Mouse (Mus musculus): ENCODE measurements at regions not wholly inside any gene's neighbourhood (a gene's known extent, or its start where the extent isn't known, plus 50 kb on each side); places are given as distances from the start of the nearest gene placed in this dataset.
A peak's percentile ranks its signal among the peaks of the same experiment; 100 is the strongest.

GRCm38 (mm10) chr19:6649885-6650284, 107.1 kb upstream of the Slc22a12 start:
- H3K4me1 ChIP-seq (ENCODE audit: control insufficient read depth, insufficient read depth, low read length), result peaks cover 7% of the 10 kb centered on the region; the same call in 1 of the 2 replicates
- no peak overlapping the region for H3K4me2 ChIP-seq (ENCODE audit: low read depth, low read length)
- H3K27ac ChIP-seq (ENCODE audit: low read length), result no peak overlapping the region
- no peaks in the 10 kb centered on the region for H3K27me3 ChIP-seq (replicated peaks; ENCODE audit: control insufficient read depth, insufficient read depth, low read length)
- no peaks in the 10 kb centered on the region for H3K36me3 ChIP-seq (ENCODE audit: control insufficient read depth, insufficient read depth, low read length)
- no peak overlapping the region for H3K4me3 ChIP-seq (ENCODE audit: low read length)
- ATAC-seq, result no peak
- H3K9ac ChIP-seq (ENCODE audit: low read depth, low read length), result no peak overlapping the region
- WGBS, result 90% methylated on average over 4 of the region's 4 CpGs
- H3K9me3 ChIP-seq (ENCODE audit: control insufficient read depth, low read length), result no peaks in the 10 kb centered on the region

GRCm38 (mm10) chr19:6647686-6648085, 104.9 kb upstream of the Slc22a12 start:
- H3K27me3 ChIP-seq (replicated peaks; ENCODE audit: control insufficient read depth, insufficient read depth, low read length), result peaks cover 9% of the 10 kb centered on the region
- no peaks in the 10 kb centered on the region for H3K36me3 ChIP-seq (ENCODE audit: control insufficient read depth, insufficient read depth, low read length)
- no peak overlapping the region for H3K9ac ChIP-seq (ENCODE audit: low read depth, low read length)
- peaks cover 7% of the 10 kb centered on the region; the same call in 1 of the 2 replicates for H3K4me1 ChIP-seq (ENCODE audit: control insufficient read depth, insufficient read depth, low read length)
- no peak for ATAC-seq
- H3K4me2 ChIP-seq (ENCODE audit: low read depth, low read length), result no peak overlapping the region
- H3K4me3 ChIP-seq (ENCODE audit: low read length), result no peak overlapping the region
- 83% methylated on average over 4 of the region's 4 CpGs for WGBS
- no peaks in the 10 kb centered on the region for H3K9me3 ChIP-seq (ENCODE audit: control insufficient read depth, low read length)
- no peak overlapping the region for H3K27ac ChIP-seq (ENCODE audit: low read length)

- no peak overlapping the region for H3K4me3 ChIP-seq (ENCODE audit: low read length)
- WGBS, result 92% methylated on average over 3 of the region's 3 CpGs
- no peak overlapping the region for H3K27ac ChIP-seq (ENCODE audit: low read length)
- no peaks in the 10 kb centered on the region for H3K36me3 ChIP-seq (ENCODE audit: control insufficient read depth, insufficient read depth, low read length)
- H3K27me3 ChIP-seq (replicated peaks; ENCODE audit: control insufficient read depth, insufficient read depth, low read length), result peaks cover 14% of the 10 kb centered on the region
- ATAC-seq, result no peak
- no peak overlapping the region for H3K4me2 ChIP-seq (ENCODE audit: low read depth, low read length)
- H3K9me3 ChIP-seq (ENCODE audit: control insufficient read depth, low read length), result no peaks in the 10 kb centered on the region
- H3K9ac ChIP-seq (ENCODE audit: low read depth, low read length), result no peak overlapping the region
- H3K4me1 ChIP-seq (ENCODE audit: control insufficient read depth, insufficient read depth, low read length), result peaks cover 7% of the 10 kb centered on the region; the same call in 1 of the 2 replicates
Observed at GRCm38 (mm10) chr19:6647216-6647615, 104.4 kb upstream of the Slc22a12 start.

- 54% methylated on average over 6 of the region's 6 CpGs for WGBS
- H3K9me3 ChIP-seq (ENCODE audit: control insufficient read depth, low read length), result no peaks in the 10 kb centered on the region
- peaks cover 15% of the 10 kb centered on the region for H3K27me3 ChIP-seq (replicated peaks; ENCODE audit: control insufficient read depth, insufficient read depth, low read length)
- no peak overlapping the region for H3K4me3 ChIP-seq (ENCODE audit: low read length)
- H3K9ac ChIP-seq (ENCODE audit: low read depth, low read length), result no peak overlapping the region
- H3K36me3 ChIP-seq (ENCODE audit: control insufficient read depth, insufficient read depth, low read length), result no peaks in the 10 kb centered on the region
- H3K4me1 ChIP-seq (ENCODE audit: control insufficient read depth, insufficient read depth, low read length), result peaks cover 11% of the 10 kb centered on the region; the same call in 1 of the 2 replicates
- peak overlapping the region; percentile 31; the same call in 1 of the 2 replicates for H3K4me2 ChIP-seq (ENCODE audit: low read depth, low read length)
- no peak overlapping the region for H3K27ac ChIP-seq (ENCODE audit: low read length)
- ATAC-seq, result peak; percentile 71
Observed at GRCm38 (mm10) chr19:6645912-6646311, 103.1 kb upstream of the Slc22a12 start.

GRCm38 (mm10) chr19:6644871-6645270, 102.0 kb upstream of the Slc22a12 start:
- Histone ChIP-seq H3K4me2 (ENCODE audit: low read depth, low read length) (no peak overlapping the region), H3K27ac (ENCODE audit: low read length) (no peak overlapping the region), H3K9me3 (ENCODE audit: control insufficient read depth, low read length) (no peaks in the 10 kb centered on the region), H3K27me3 (replicated peaks; ENCODE audit: control insufficient read depth, insufficient read depth, low read length) (peaks cover 20% of the 10 kb centered on the region), H3K4me1 (ENCODE audit: control insufficient read depth, insufficient read depth, low read length) (peaks cover 11% of the 10 kb centered on the region; the same call in 1 of the 2 replicates), H3K9ac (ENCODE audit: low read depth, low read length) (no peak overlapping the region), H3K4me3 (ENCODE audit: low read length) (no peak overlapping the region), H3K36me3 (ENCODE audit: control insufficient read depth, insufficient read depth, low read length) (no peaks in the 10 kb centered on the region)
- 83% methylated on average over 6 of the region's 6 CpGs for WGBS
- ATAC-seq, result no peak

- peaks cover 4% of the 10 kb centered on the region; the same call in 1 of the 2 replicates for H3K4me1 ChIP-seq (ENCODE audit: control insufficient read depth, insufficient read depth, low read length)
- H3K27ac ChIP-seq (ENCODE audit: low read length), result no peak overlapping the region
- ATAC-seq, result no peak
- H3K27me3 ChIP-seq (replicated peaks; ENCODE audit: control insufficient read depth, insufficient read depth, low read length), result peaks cover 29% of the 10 kb centered on the region
- no peaks in the 10 kb centered on the region for H3K36me3 ChIP-seq (ENCODE audit: control insufficient read depth, insufficient read depth, low read length)
- H3K9ac ChIP-seq (ENCODE audit: low read depth, low read length), result no peak overlapping the region
- no peak overlapping the region for H3K4me3 ChIP-seq (ENCODE audit: low read length)
- H3K9me3 ChIP-seq (ENCODE audit: control insufficient read depth, low read length), result 0 out of 2 replicates have a peak, but pooled peaks cover 3% of the 10 kb centered on the region
- H3K4me2 ChIP-seq (ENCODE audit: low read depth, low read length), result no peak overlapping the region
- WGBS, result 74% methylated on average over 7 of the region's 7 CpGs
Observed at GRCm38 (mm10) chr19:6639681-6640080, 96.8 kb upstream of the Slc22a12 start.

GRCm38 (mm10) chr19:6633400-6633799, 90.6 kb upstream of the Slc22a12 start:
- WGBS, result 49% methylated on average over 10 of the region's 10 CpGs
- Histone ChIP-seq H3K27ac (ENCODE audit: low read length) (no peak overlapping the region), H3K9ac (ENCODE audit: low read depth, low read length) (no peak overlapping the region), H3K4me1 (ENCODE audit: control insufficient read depth, insufficient read depth, low read length) (no peaks in the 10 kb centered on the region), H3K9me3 (ENCODE audit: control insufficient read depth, low read length) (no peaks in the 10 kb centered on the region), H3K36me3 (ENCODE audit: control insufficient read depth, insufficient read depth, low read length) (no peaks in the 10 kb centered on the region), H3K4me3 (ENCODE audit: low read length) (no peak overlapping the region), H3K27me3 (replicated peaks; ENCODE audit: control insufficient read depth, insufficient read depth, low read length) (peaks cover 9% of the 10 kb centered on the region; the same call in 1 of the 2 replicates), H3K4me2 (ENCODE audit: low read depth, low read length) (no peak overlapping the region)
- ATAC-seq, result no peak

- WGBS, result 75% methylated on average over 5 of the region's 5 CpGs
- no peak overlapping the region for H3K4me3 ChIP-seq (ENCODE audit: low read length)
- peaks cover 13% of the 10 kb centered on the region; the same call in 1 of the 2 replicates for H3K27me3 ChIP-seq (replicated peaks; ENCODE audit: control insufficient read depth, insufficient read depth, low read length)
- H3K4me1 ChIP-seq (ENCODE audit: control insufficient read depth, insufficient read depth, low read length), result no peaks in the 10 kb centered on the region
- no peaks in the 10 kb centered on the region for H3K36me3 ChIP-seq (ENCODE audit: control insufficient read depth, insufficient read depth, low read length)
- no peak overlapping the region for H3K4me2 ChIP-seq (ENCODE audit: low read depth, low read length)
- H3K9ac ChIP-seq (ENCODE audit: low read depth, low read length), result no peak overlapping the region
- H3K9me3 ChIP-seq (ENCODE audit: control insufficient read depth, low read length), result no peaks in the 10 kb centered on the region
- no peak overlapping the region for H3K27ac ChIP-seq (ENCODE audit: low read length)
- no peak for ATAC-seq
Observed at GRCm38 (mm10) chr19:6631817-6632216, 89.0 kb upstream of the Slc22a12 start.

- no peaks in the 10 kb centered on the region for H3K36me3 ChIP-seq (ENCODE audit: control insufficient read depth, insufficient read depth, low read length)
- WGBS, result 71% methylated on average over 4 of the region's 4 CpGs
Observed at GRCm38 (mm10) chr19:6630613-6630940, 87.7 kb upstream of the Slc22a12 start.

More at GRCm38 (mm10) chr19:6630613-6630940, 87.7 kb upstream of the Slc22a12 start:
- no peak for ATAC-seq
- H3K4me3 ChIP-seq (ENCODE audit: low read length), result no peak overlapping the region
- no peak overlapping the region for H3K4me2 ChIP-seq (ENCODE audit: low read depth, low read length)
- 0 out of 2 replicates have a peak, but pooled peaks cover 8% of the 10 kb centered on the region for H3K27me3 ChIP-seq (replicated peaks; ENCODE audit: control insufficient read depth, insufficient read depth, low read length)
- H3K9ac ChIP-seq (ENCODE audit: low read depth, low read length), result no peak overlapping the region
- H3K27ac ChIP-seq (ENCODE audit: low read length), result no peak overlapping the region; the same call in 1 of the 2 replicates
- no peaks in the 10 kb centered on the region for H3K4me1 ChIP-seq (ENCODE audit: control insufficient read depth, insufficient read depth, low read length)
- no peaks in the 10 kb centered on the region for H3K9me3 ChIP-seq (ENCODE audit: control insufficient read depth, low read length)
